Comparison of ENCODE assay signal across 10 mouse cellular contexts in the genomic region with DNA sequence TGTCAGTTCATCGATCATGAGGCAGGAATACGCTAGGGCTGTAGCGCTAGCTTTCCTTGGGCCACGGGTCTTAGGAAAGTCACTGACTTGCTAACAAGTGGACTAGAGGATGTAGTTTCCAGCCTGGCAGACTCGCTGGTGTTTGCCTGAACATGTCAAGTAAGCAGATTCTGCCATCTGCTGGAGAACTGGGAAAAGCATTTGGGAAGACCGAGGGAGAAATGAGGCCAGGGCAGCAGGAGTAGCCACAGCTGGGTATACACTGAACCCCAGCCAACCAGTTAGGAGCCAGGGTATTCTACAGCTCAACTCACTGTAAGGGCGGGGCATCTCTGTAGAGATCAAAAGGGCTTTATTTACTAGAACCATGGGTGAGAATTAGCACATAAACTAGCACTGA. TPM values are rescaled to one million over a fixed set of nuclear protein-coding genes. Genes with fewer than 3 reads are reported as not detected.
DNase-seq lines count a peak whose midpoint lies in the region; ATAC-seq and TF ChIP-seq lines count a peak whose summit lies in the region.
"Had no signal": no experiment of that assay in that cellular context is flagged by ENCODE, and none has a peak within 500 bp of the region (broad histone marks: within the 10 kb centered on the region; RNA-seq: fewer than 3 reads in every experiment).

No protein-coding gene starts in this region.

- no peak overlapping the region for H3K27ac ChIP-seq in cerebellum, adult 2 months (ENCODE audit: insufficient read depth, low read length)
- H3K27ac ChIP-seq in limb, embryonic 11.5 days (replicated peaks; ENCODE audit: low read depth, low read length), result no peak overlapping the region
- H3K27ac ChIP-seq: embryonic facial prominence, embryonic 15.5 days had no signal

- TF ChIP-seq POLR2A in cerebellum, adult 2 months (IDR thresholded peaks at IDR 0.05; ENCODE audit: borderline replicate concordance, insufficient read depth, low read length), result no peak

- peaks cover 2% of the 10 kb centered on the region for H3K4me1 ChIP-seq in cerebellum, adult 2 months (ENCODE audit: control insufficient read depth, insufficient read depth, low read length)
- no peaks in the 10 kb centered on the region; the same call in 1 of the 2 replicates for H3K4me1 ChIP-seq in limb, embryonic 11.5 days (ENCODE audit: control insufficient read depth, insufficient read depth, low read length)

- H3K9me3 ChIP-seq in limb, embryonic 11.5 days (ENCODE audit: control insufficient read depth, low read length), result no peaks in the 10 kb centered on the region
- H3K9me3 ChIP-seq: embryonic facial prominence, embryonic 15.5 days had no signal

- H3K27me3 ChIP-seq in cerebellum, adult 2 months (ENCODE audit: control insufficient read depth, insufficient read depth, low read length), result no peaks in the 10 kb centered on the region
- no peaks in the 10 kb centered on the region for H3K27me3 ChIP-seq in limb, embryonic 11.5 days (ENCODE audit: control insufficient read depth, insufficient read depth, low read length)
- H3K27me3 ChIP-seq: embryonic facial prominence, embryonic 15.5 days had no signal

- ATAC-seq in limb, embryonic 11.5 days (ENCODE audit: insufficient number of reproducible peaks, low FRiP score, low TSS enrichment, low read depth), result no peak

- intact Hi-C loops in left cerebral cortex, postnatal 4 days (cut with DNase I), result no loop called here

- TF ChIP-seq CTCF in cerebellum, adult 2 months (IDR thresholded peaks at IDR 0.05; ENCODE audit: borderline replicate concordance, insufficient read depth, low read depth, low read length), result peak; percentile 32; the same call in 1 of the 2 replicates

- H3K4me2 ChIP-seq in limb, embryonic 11.5 days (ENCODE audit: low read depth, severe bottlenecking), result no peak overlapping the region
- H3K4me2 ChIP-seq: embryonic facial prominence, embryonic 15.5 days had no signal

- 31% methylated on average over 7 of the region's 7 CpGs for WGBS in cerebellum, adult 2 months
- 61% methylated on average over 7 of the region's 7 CpGs for WGBS in limb, embryonic 11.5 days

- peak; percentile 22 to 23 for DNase-seq in cerebellum, adult 2 months
- DNase-seq in cerebellum, adult 9-11 months, result no peak
- peak; percentile 31 for DNase-seq in left cerebral cortex, postnatal 4 days
- no peak for DNase-seq in left cerebral cortex, adult 11 months (ENCODE audit: low spot score)
- peak; percentile 56 for DNase-seq in WW6 (ENCODE audit: low read depth, low spot score)
- peak; percentile 48 for DNase-seq in limb, embryonic 11.5 days (ENCODE audit: low spot score)
- no peak for DNase-seq in layer of hippocampus, postnatal 36 days
- DNase-seq in thymus, postnatal 36 days, result no peak
- DNase-seq: layer of hippocampus, adult 9-11 months had no signal

- no peak overlapping the region for H3K4me3 ChIP-seq in cerebellum, adult 2 months (replicated peaks; ENCODE audit: insufficient read depth, low read depth, low read length)
- no peak overlapping the region for H3K4me3 ChIP-seq in limb, embryonic 11.5 days (ENCODE audit: low read depth, low read length)
- H3K4me3 ChIP-seq: embryonic facial prominence, embryonic 15.5 days had no signal

- H3K36me3 ChIP-seq in limb, embryonic 11.5 days (ENCODE audit: control insufficient read depth, insufficient read depth, low read length), result peaks cover 12% of the 10 kb centered on the region; the same call in 1 of the 2 replicates

- no peak overlapping the region for H3K9ac ChIP-seq in limb, embryonic 11.5 days (ENCODE audit: low read length)
- H3K9ac ChIP-seq: embryonic facial prominence, embryonic 15.5 days had no signal

RNA-seq across cellular contexts. Expression of a gene that starts 6.3 kb away (rescaled TPM):
- polyA plus RNA-seq in cerebellum, adult 2 months (2012; rRNA removed), result 16.1 and 17.3 TPM in 2 replicates
- 10 to 100 TPM; 11.5 to 12.8 TPM for total RNA-seq in left cerebral cortex, postnatal 4 days (2021)
- polyA plus RNA-seq in limb, embryonic 11.5 days (2014; fragmentation: Nextera tagmentation; extraction: Ambion mirVana), result 13.1 and 13.4 TPM in 2 replicates
- total RNA-seq in layer of hippocampus, postnatal 36 days (2021), result 10 to 100 TPM; 12.6 to 13.9 TPM

RNA-seq across cellular contexts. Expression of a gene that starts 11.5 kb away (rescaled TPM):
- 0.38 and 0.41 TPM in 2 replicates for polyA plus RNA-seq in cerebellum, adult 2 months (2012; rRNA removed)
- 1 to 10 TPM; 1.0 to 1.5 TPM for total RNA-seq in left cerebral cortex, postnatal 4 days (2021)
- not detected in 2 replicates for polyA plus RNA-seq in limb, embryonic 11.5 days (2014; fragmentation: Nextera tagmentation; extraction: Ambion mirVana)
- under 1 TPM; 0.32 to 0.78 TPM for total RNA-seq in layer of hippocampus, postnatal 36 days (2021)

RNA-seq across cellular contexts. Expression of a gene that starts 57.6 kb away (rescaled TPM):
- 16.8 and 17.3 TPM in 2 replicates for polyA plus RNA-seq in cerebellum, adult 2 months (2012; rRNA removed)
- total RNA-seq in left cerebral cortex, postnatal 4 days (2021), result 10 to 100 TPM; 61.5 to 66.4 TPM
- polyA plus RNA-seq in limb, embryonic 11.5 days (2014; fragmentation: Nextera tagmentation; extraction: Ambion mirVana), result 12.2 and 13.4 TPM in 2 replicates
- total RNA-seq in layer of hippocampus, postnatal 36 days (2021), result 10 to 100 TPM; 40.2 to 44.2 TPM

Comparison
In these comparisons a context has a peak if more than half of its experiments do, and no peak if none do; other contexts are left out.
1. DNase-seq: peak in cerebellum, adult 2 months (2 of 2), left cerebral cortex, postnatal 4 days (single experiment), WW6 (single experiment) and limb, embryonic 11.5 days (single experiment); none in cerebellum, adult 9-11 months (single experiment), left cerebral cortex, adult 11 months (single experiment), layer of hippocampus, postnatal 36 days (0 of 2) and thymus, postnatal 36 days (0 of 2).